Mouse (Mus musculus): ENCODE results near the gene Ergic1.

Gene Ergic1

DNA sequence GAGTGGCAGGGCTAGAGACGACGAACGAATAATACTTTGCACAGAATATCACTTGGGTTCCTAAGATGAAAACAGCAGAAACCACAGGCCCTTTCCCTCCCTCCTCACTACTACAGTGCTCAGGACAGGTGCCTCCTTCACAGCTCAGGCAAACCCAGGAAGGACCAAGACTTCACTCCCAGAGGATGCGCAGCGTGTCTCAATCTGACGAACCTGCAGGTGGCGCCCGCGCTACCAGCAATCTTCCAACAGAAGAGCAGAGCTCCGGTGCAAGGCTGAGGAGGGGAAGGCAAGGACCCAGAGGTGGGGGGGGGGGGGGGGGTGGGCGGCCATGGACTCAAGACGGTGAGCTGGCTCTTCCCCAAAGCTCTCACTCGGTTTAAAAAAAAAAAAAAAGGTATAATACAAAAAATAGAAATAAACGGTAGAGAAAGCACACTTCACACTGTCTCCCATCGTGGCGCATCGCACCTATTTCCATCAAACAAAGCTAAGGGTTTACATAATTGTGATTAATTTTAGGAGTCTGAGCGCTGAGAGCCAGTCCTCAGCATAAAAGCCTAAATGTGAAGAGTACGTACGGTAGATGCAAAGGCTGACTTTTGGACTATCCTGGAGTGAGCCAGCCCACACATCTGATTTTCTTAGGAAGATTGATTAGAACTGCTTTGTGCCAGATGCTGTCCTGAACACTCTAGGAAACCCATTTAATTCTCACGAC lies 99.1 kb downstream of the Ergic1 start:
- peak; percentile 81 for DNase-seq (ENCODE audit: low read depth, low spot score)

DNA sequence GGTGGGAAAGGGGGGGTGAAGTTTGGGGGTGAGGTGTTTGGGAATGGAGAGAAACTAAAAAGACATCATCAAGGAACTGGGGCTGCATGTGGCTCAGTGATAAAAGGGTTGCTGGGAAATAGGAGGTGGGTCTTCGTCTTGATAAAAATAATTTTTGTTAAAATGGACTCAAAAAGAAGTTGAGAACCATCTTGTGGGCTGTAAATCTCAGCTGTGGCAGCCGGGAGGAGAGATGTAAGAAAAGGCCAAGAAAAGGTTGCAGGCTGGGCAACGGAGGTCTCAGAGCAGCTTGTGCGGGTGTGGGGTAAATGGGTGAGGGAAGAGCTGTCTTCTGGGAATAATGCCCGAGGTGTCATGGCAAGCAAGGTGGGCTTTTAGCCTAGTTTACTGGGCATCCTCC lies 100.9 kb downstream of the Ergic1 start:
- no peak for DNase-seq (ENCODE audit: low read depth, low spot score)

DNA sequence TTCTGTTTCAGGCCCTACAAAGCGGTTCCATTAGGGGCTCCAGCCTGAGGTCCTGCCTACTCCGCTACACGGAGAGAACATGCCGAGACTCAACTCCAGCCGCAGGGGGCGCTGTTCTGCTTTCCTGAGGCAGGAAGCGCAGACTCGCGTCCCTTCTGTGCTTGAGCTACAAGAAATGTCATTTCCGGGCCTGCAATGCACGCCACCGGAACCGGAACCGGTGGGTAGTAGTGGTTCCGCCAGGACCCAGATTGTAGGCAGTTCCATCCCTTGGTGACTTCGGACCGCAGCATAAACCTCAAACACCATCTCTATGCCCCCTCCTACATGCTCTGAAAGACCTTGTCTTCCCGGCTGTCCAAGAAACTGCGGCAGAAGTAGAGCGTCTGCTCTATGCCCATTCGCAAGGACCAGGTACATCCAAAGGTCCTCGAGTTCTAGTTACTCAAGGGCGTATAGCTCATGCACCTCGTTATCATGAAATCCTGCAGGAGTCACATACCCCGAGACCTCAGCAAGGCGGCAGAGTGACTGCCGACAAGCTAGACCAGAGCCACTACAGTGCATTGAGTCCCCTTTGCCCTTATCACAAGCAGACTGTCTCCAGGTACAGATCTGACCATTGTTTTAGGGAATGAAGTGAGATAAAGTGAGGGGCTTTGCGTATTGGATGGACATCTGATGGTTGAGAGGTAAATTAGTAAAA lies 101.8 kb downstream of the Ergic1 start, which contains the start of gene Atp6v0e:
Gene Atp6v0e, plus strand, starts transcription at position 254 of the 706 bp plus-strand sequence.
- DNase-seq (ENCODE audit: low read depth, low spot score), result peak; percentile 96

DNA sequence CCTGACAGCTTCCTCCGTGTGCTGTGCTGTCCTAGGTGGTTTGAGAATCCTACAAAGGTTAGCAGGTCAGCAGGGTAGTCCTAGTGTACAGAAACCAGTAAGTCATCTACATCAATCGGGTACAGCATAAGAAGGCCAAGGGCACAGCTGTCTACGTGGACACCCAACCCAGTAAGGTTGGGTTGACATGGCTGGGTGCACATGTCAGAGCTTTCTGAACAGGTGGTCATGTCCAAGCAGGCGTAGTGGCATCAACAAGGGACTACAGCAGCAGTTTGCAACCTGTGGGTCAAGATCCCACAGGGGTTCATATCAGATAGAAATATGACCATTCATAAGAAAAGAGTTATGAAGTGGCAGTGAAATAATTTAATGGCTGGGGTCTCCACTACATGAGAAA lies 104.3 kb downstream of the Ergic1 start:
- DNase-seq (ENCODE audit: low read depth, low spot score), result no peak

DNA sequence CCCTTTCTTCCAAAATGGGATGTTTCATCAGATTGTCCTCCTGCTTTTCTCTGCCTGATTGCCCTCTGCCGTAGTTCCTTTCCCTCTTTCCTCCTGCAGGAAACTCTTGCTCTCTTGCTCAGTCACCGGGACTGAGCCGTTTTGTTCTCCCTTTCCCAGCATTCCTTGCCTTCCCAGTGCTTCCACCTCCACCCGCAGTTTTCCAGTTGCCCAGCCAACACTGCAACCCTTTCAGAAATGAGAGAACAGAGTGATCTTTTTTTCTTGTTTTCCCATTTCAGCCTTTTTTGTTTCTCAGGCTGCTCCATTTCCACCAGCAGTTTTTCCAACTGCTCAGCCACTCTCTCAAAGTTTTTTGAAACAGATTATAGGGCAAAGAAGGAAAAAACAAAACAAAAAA lies 110.0 kb downstream of the Ergic1 start:
- no peak for DNase-seq (ENCODE audit: low read depth, low spot score)

DNA sequence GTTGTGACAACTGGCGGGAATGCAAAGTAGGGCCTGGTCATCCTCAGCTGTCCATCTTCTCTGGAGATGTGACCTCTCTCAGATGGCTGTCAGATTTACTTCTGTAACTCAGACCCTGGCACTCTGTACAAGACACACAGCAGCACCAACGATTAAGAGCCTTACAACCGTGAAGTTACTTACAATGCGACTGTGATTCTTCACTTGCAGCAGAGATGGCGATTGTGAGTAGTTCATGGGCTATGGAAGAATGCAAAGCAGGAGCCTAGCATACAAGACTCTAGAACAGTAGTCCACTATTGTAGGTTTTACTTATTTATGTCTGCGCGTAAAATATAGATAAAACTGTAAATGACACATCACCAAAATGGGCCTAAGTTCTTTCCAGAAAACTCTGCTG lies 114.6 kb downstream of the Ergic1 start:
- DNase-seq (ENCODE audit: low read depth, low spot score), result no peak

DNA sequence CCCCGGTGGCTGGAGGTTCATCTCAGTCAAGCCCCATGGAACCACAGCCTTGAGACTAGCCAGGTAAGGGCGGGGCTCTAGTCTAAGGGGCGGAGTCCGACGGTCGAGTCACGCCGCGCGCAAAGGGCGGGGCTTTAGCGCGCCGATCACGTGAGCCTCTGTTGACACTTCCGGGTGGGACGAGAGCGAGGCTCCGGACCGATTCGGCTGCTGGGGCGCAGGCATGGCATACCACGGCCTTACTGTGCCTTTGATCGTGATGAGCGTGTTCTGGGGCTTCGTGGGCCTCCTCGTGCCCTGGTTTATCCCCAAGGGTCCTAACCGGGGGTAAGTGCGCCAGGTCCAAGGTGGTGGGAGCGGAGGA lies 114.9 kb downstream of the Ergic1 start:
- DNase-seq (ENCODE audit: low read depth, low spot score), result peak; percentile 90

DNA sequence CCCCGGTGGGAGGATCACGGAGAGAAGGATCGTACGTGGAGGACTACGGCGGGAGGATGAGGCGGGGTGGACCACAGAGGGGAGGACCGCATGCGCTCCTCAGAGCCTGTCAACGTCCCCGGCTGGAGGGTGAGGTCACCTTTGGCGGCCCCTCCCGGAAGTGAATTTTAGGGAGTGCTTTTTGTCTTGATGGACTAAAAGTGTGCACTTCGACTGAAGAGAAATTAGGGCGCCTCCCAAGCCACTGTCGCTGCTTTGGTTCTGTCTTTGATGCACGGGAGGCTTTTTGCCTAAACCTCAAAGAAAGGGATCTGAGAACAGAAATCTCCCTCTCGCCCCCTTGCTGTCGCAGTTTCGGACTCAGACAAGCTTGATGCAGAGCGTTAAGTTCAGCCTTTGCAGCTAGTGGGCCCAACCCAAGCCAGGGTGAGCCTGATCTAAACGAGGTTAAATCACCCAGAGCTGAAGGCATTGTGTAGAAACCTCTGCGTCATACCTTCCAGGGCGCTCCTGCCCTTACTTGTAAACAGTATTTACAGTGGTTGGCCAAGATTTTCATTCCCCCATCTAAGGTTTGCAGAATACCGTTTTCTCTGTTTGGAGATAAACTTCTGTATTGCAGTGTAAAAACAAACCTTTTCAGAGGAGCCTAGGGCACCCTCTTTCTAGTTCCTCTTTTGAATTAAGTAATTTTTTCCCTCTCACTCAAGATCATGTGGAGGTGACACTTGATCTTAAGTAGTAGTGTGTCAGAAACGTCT lies 115.5 kb downstream of the Ergic1 start:
- DNase-seq (ENCODE audit: low read depth, low spot score), result no peak

DNA sequence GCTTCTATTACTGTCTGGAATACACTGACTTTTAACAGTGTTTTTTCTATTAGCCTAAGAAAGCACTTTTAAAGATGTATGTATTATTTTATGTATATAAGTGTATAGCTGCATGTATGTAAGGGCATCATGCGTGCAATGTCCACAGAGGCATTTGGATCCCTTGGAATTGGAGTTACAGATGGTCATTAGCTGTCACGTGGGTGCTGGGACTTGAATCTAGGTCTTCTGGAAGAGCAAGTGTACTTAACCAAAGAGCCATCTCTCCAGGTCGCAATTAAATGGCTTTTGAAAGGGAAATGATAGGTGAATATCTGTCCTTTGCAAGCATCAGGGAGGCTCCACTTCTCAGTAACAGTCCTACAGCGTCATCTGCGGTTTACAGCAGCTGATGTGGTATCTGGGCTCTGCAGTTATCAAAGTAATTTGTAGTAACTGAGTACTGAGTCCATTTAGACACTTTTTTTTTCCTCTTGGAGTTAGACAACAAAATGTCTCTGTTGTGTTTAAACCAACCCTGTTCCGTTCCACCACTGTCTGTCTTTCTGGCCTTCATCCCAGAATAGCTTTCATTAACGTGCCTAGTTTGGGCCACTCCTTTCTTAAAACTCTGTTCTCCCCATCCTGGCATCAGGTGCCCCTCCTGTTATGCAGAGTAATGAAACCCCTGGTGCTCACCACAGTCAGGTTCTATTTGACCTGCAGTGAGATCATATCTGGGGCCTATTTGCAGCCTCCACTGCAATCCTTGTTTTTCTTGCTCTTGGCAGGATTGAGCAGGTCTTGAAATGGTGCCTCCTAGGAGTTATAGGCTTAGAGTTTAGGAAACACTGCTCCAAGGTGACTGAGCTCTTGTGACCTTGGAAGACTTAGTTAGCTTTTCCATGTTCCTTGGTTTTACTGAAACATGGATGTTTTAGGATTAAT lies 116.7 kb downstream of the Ergic1 start:
- no peak for DNase-seq (ENCODE audit: low read depth, low spot score)

DNA sequence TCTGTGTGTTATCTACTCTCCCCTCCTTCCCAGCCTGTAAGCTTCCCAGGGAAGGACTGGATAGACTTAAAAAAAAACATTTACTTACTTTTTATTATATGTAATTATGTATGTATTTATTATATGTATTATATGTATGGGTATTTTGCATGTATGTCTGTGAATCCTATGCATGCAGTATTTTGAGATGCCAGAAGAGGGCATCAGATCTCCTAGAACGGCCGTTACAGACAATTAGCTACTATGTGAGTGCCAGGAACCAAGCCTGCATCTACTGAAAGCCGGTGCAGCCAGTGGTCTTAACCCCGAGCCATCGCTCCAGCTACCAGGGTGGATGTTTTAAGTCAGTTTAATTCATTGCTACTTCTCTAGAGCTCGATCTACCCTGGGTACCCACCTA lies 120.0 kb downstream of the Ergic1 start:
- DNase-seq (ENCODE audit: low read depth, low spot score), result no peak

DNA sequence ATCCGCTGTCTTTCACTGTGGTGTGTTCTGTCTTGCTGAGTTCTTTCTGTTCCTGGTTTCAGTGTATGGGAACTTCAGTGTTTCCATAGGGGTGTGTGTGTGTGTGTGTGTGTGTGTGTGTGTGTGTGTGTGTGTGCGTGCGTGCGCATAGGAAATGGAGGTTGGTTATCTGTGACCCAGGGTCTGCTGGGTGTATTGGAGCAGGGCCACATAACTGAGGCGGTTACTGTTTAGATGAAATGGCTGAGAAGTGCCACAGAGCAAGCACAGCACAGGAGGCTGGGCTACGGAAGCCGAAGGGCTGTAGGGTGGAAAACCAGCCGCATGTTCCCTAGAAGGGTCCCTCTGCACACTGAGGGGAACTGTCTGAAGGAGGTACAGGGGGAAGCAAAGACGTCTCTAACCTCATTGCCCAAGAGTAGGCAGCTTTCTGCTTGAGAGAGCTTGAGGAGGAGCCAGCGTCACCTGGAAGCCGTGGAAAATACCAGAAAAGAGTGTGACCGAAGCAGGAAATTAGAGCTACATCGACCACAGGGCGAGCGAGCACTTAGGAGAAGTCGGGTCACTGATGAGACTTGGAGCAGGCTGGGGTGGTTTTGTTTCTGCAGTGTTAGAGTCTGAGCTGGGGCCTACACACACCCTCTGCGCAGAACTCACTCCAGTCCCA lies 125.2 kb downstream of the Ergic1 start:
- DNase-seq (ENCODE audit: low read depth, low spot score), result no peak

DNA sequence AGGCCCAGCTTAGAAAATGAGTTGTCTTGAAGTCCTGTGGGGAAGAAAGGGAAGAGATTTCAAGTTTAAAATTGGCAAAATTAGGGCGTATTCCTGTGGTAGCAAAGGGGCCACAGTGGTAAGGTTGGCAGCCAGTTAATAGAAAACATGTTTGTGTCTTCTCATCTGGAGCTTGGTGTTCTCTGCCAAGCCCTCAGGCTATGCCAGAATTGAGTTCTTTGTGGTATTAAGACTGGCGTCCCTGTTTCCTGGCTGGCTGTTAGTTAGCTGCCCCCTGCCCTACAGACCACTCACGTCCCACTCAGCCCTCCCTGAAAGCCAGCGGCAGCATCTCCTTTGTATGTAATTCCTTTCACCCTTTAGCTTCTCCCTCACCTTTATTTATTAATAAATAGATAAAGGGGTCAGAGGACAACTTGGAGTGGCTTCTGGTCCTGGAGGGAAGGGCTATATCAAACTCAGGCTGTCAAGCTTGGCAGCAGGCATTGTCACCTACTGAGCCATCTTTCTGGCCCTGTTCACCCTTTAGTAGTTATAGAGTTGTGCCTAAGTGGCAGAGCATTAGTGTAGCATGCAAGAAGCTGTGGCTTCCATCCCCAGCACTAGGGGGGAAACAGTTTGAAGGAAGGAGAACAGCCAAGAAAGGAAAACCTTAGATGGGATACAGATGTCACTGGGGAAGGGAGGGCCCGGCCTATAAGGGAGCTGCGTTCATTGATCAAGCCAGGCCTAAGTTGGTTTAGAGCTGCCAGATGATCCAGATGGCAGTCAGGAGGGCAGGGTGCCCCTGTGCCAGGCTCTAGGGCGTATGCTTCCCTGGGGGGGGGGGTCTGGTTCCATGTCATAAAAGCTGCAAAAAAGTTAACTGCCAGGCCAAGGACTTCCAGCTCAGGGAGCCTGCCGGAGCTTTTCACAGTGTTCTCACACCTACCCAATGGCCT lies 127.8 kb downstream of the Ergic1 start:
- no peak for DNase-seq (ENCODE audit: low read depth, low spot score)

DNA sequence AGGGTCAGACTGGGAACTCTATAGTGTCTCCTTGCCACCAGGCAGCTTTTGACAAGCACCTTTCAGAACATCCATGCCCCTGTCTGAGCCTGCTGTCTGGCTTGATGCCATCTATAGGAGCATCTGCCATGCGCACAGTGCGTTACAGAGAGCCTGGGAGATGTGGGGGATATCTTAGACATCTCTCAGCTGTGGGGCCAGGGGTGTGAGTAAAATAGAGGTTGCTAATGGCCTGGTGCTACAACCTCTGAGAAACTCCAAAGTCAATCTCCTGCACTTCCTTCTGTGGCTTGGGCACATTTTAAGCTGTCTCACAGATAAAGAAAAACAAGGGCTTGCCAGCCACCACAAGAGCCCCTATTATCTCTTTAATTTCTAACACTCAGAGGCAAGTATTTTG lies 128.5 kb downstream of the Ergic1 start:
- no peak for DNase-seq (ENCODE audit: low read depth, low spot score)

DNA sequence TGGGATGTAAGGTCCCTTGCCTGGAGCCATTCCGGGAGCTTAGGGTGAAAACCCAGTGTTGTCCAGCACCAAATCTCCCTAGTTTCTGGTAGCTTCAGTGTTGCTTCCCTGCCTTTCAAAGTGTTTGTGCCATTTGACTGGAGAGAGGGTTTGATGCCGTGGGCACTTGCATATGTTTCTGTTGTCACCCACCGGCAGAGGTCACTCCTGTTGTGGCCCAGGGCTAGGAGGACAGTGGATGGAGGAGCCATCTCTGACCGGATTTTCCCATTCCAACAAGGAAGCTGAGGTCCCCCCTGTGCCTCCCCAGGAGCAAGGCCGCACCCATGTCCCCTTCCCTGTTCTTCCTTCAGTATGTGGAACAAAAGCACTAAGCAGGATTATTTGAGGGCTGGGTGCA lies 128.9 kb downstream of the Ergic1 start:
- no peak for DNase-seq (ENCODE audit: low read depth, low spot score)

DNA sequence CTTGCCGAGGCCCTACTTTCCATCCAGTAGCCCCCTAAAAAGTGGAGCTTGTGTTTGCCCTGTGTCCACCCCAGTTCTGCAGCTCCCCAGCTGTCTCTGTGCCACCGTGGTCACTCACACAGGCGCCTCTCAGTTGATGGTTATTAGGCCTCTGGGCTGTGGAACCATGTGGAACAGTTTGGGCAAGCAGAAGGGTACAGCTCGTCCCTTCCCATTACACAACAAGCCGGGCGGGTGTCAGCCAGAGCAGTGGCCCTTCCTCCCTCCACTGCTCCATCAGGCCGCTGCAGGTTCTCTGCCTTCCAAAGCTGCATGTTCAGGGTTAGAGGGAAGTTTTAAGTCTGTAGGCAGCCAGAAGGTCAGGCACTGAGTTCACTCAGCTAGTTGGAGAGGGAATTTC lies 129.8 kb downstream of the Ergic1 start:
- no peak for DNase-seq (ENCODE audit: low read depth, low spot score)

DNA sequence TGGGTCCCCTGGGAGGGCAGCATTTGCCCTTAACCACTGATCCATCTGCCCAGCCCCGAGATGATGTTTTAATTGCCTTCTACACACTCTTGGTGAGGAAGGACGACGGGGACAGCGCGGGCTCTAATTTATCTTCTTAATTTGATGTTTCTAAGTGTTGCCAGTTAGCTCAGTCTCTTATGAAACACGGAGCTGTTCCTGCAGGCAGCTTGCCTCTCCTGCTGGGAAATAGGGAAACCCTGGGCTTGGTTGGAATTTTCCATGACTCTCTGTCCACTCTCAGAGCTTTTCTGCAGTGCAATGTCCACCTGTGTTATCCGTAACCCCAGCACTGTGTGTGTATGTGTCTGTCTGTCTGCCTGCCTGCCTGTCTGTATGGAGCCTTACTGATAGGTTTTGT lies 132.1 kb downstream of the Ergic1 start:
- no peak for DNase-seq (ENCODE audit: low read depth, low spot score)

DNA sequence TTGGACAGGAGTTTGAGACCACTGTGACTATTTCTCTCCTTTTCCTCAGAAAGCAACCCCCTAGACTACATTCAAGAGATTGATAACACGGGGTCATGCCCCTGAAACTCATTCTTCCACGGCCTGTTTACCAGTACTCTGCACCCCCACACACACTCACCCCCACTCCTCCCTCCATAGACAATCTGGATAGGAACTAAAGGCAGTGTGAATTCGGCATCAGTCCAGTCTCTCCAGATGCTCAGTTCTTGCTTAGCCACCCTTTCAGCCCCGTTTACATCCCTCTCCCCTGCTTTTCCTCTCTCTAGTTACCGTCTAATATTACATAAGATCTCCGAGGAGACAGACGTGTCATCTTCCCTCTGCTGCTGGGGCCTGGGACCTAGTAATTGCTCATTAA lies 132.9 kb downstream of the Ergic1 start:
- DNase-seq (ENCODE audit: low read depth, low spot score), result no peak

DNA sequence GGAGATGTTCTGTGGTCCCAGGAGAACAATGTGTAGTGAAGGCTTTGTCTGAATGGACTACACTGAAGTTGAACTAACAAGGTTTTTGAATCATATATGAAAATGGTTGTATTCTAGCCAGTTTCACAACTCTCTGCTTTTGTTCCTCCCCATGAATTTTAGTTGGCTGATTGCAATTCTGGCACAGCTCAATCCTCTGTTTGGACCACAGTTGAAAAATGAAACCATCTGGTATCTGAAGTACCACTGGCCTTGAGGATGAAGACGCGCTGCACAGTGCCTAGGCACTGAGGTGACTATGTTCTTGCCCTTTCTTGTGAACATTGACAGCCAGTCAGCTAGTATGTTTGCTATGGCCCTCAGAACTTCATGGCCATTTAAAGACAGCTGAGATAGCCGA lies 133.9 kb downstream of the Ergic1 start:
- no peak for DNase-seq (ENCODE audit: low read depth, low spot score)

DNA sequence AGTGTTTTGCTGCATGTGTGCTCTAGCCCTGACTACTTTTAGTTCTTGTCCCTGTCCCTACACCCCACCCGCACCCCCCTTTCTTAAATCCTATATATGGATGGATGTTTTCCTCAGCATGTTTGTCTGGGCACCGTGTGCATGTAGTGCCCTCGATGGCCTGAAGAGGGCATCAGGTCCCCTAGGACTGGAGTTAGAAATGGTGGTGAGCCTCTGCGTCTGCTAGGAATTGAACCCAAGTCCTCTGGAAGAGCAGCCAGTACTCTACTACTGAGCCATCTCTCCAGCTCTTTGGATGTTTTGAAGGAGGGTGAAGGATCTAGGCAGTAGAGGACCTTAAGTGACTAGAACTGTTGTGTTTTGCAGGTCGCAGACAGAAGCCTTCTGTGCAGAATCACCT lies 137.6 kb downstream of the Ergic1 start:
- DNase-seq (ENCODE audit: low read depth, low spot score), result no peak
